Mouse (Mus musculus) liver, embryonic 14.5 days (tissue): ENCODE results near the gene Scarf2. TPM values are rescaled to one million over a fixed set of nuclear protein-coding genes. Genes with fewer than 3 reads are reported as not detected.
A peak's percentile ranks its signal among the peaks of the same experiment; 100 is the strongest.

Experiments
- ATAC-seq: fragments of 200-750 bp; cut with Nextera tagmentation; 2 replicates; pipeline ENCODE4 v1.8.0; 2017; ENCODE audit warnings: moderate number of reproducible peaks, mild to moderate bottlenecking, moderate library complexity; ENCODE audit not compliant: insufficient read depth
- DNase-seq, 3 experiments: peaks; one replicate each; pipeline ENCODE4 v3.0.0-alpha.2; 2012 to 2013; ENCODE audit warnings: low read depth in 3 of 3, low spot score in 3 of 3
- H3K27ac ChIP-seq: fragments of 300-500 bp; sonication (generic); 2 replicates; pipeline ENCODE4 v1.5.1; 2014; ENCODE audit warnings: moderate library complexity, mild to moderate bottlenecking, control low read depth, inconsistent platforms
- H3K27me3 ChIP-seq: fragments of 300-500 bp; sonication (generic); 2 replicates; pipeline ENCODE4 v1.6.1; 2014; ENCODE audit warnings: mild to moderate bottlenecking, low read length, moderate library complexity; ENCODE audit not compliant: control insufficient read depth, insufficient read depth
- H3K36me3 ChIP-seq: fragments of 300-500 bp; sonication (generic); replicated peaks from 2 replicates; pipeline ENCODE4 v1.6.1; 2014; ENCODE audit warnings: low read depth; ENCODE audit not compliant: control insufficient read depth, insufficient read depth
- H3K4me1 ChIP-seq, 2 experiments: fragments of 200-500 bp in 1 of 2; fragments of 300-500 bp in 1 of 2; sonication (generic) in 1 of 2; replicated peaks; 2 replicates each; pipeline ENCODE4 v1.6.1; 2012 to 2014; ENCODE audit warnings: antibody characterized with exemption in 1 of 2, inconsistent platforms in 1 of 2, low read length in 1 of 2; ENCODE audit not compliant: control insufficient read depth in 2 of 2, insufficient read depth in 2 of 2
- H3K4me2 ChIP-seq: fragments of 300-500 bp; sonication (generic); 2 replicates; pipeline ENCODE4 v1.6.1; 2014; ENCODE audit warnings: low read depth, mild to moderate bottlenecking, control low read depth, moderate library complexity
- H3K4me3 ChIP-seq, 2 experiments: fragments of 200-500 bp in 1 of 2; fragments of 300-500 bp in 1 of 2; sonication (generic) in 1 of 2; 2 replicates each; pipeline ENCODE4 v1.5.1; 2012 to 2014; ENCODE audit warnings: low read depth in 2 of 2, low read length in 2 of 2, mild to moderate bottlenecking in 2 of 2, control low read depth in 1 of 2, inconsistent platforms in 1 of 2, moderate library complexity in 1 of 2; ENCODE audit not compliant: insufficient read depth in 1 of 2
- H3K9ac ChIP-seq: fragments of 300-500 bp; sonication (generic); replicated peaks from 2 replicates; pipeline ENCODE4 v1.6.1; 2014; ENCODE audit warnings: mild to moderate bottlenecking, control low read depth, moderate library complexity
- H3K9me3 ChIP-seq: fragments of 300-500 bp; sonication (generic); 2 replicates; pipeline ENCODE4 v1.6.1; 2016; ENCODE audit warnings: low read length, mixed read lengths; ENCODE audit not compliant: control insufficient read depth
- CTCF ChIP-seq: IDR thresholded peaks from 2 replicates; pipeline ENCODE4 v1.5.1; 2016; ENCODE audit warnings: antibody characterized with exemption, low read depth, control low read depth
- EP300 ChIP-seq: IDR thresholded peaks from 2 replicates; pipeline ENCODE4 v1.6.1; 2016; ENCODE audit warnings: antibody characterized with exemption, low read depth
- WGBS: fragments of 180-500 bp; shearing (Covaris S2); extraction: QIAGEN DNeasy Blood & Tissue Kit; methylation state at CpG from one replicate; pipeline ENCODE4 v1.1.7; 2014; ENCODE audit not compliant: insufficient replicate concordance; 5-methylcytosine and 5-hydroxymethylcytosine counted together
- polyA plus RNA-seq, 2 experiments: library from polyadenylated mRNA; depleted of rRNA in 1 of 2; stranded (reverse) in 1 of 2; unstranded in 1 of 2; fragments of >200 nt; fragmentation: Nextera tagmentation in 1 of 2; extraction: Ambion mirVana in 1 of 2; gene quantifications; 2 replicates each; pipeline versions ENCODE4 v1.2.1 to v1.2.3; 2012 to 2014

Scarf2 gene
- polyA plus RNA-seq, 2 experiments: 0.51 to 3.4 TPM

- peak overlapping the region; percentile 69 for H3K4me2 ChIP-seq
- H3K27ac ChIP-seq: no peak overlapping the region
- no peaks in the 10 kb centered on the region for H3K9me3 ChIP-seq
- no peak for TF ChIP-seq EP300
- no peak for TF ChIP-seq CTCF
- DNase-seq (no peak), ATAC-seq (peak; percentile 6; the same call in 1 of the 2 replicates)
- H3K4me3 ChIP-seq: peak overlapping the region in 1 of 2 experiments; percentile 47; a peak in 2 of 4 replicates
- WGBS: 4% methylated on average over 50 of the region's 50 CpGs
- no peak overlapping the region for H3K9ac ChIP-seq
- H3K27me3 ChIP-seq: peaks cover 78% of the 10 kb centered on the region
- no peaks in the 10 kb centered on the region for H3K36me3 ChIP-seq
- no peaks in the 10 kb centered on the region for H3K4me1 ChIP-seq
These were observed 9.6 kb downstream of the Scarf2 start for GRCm38 (mm10) chr16:17806581-17807191.

GRCm38 (mm10) chr16:17807192-17808009, 10.3 kb downstream of the Scarf2 start:
- no peak overlapping the region for H3K27ac ChIP-seq
- H3K4me3 ChIP-seq: peak overlapping the region; percentile 21 to 47; a peak in 3 of 4 replicates
- DNase-seq: peak; percentile 41 to 51 (median 49)
- H3K9me3 ChIP-seq: no peaks in the 10 kb centered on the region
- no peak overlapping the region for H3K9ac ChIP-seq
- no peaks in the 10 kb centered on the region for H3K36me3 ChIP-seq
- peak overlapping the region; percentile 69 for H3K4me2 ChIP-seq
- peaks cover 71% of the 10 kb centered on the region for H3K27me3 ChIP-seq
- H3K4me1 ChIP-seq: no peaks in the 10 kb centered on the region
- 2% methylated on average over 73 of the region's 73 CpGs for WGBS
- peak; percentile 75 for ATAC-seq
- TF ChIP-seq CTCF (no peak), EP300 (no peak)

- H3K9ac ChIP-seq: no peak overlapping the region
- H3K4me3 ChIP-seq: no peak overlapping the region
- H3K4me1 ChIP-seq: no peaks in the 10 kb centered on the region
- H3K27ac ChIP-seq: no peak overlapping the region
- 54% methylated on average over 4 of the region's 4 CpGs for WGBS
- no peaks in the 10 kb centered on the region for H3K36me3 ChIP-seq
- ATAC-seq (no peak), DNase-seq (no peak)
- peaks cover 56% of the 10 kb centered on the region for H3K27me3 ChIP-seq
- TF ChIP-seq CTCF: no peak
- TF ChIP-seq EP300: no peak
- no peaks in the 10 kb centered on the region for H3K9me3 ChIP-seq
- no peak overlapping the region for H3K4me2 ChIP-seq
These were observed 12.0 kb downstream of the Scarf2 start for GRCm38 (mm10) chr16:17809125-17809524.

- Histone ChIP-seq H3K4me3 (no peak overlapping the region), H3K36me3 (no peaks in the 10 kb centered on the region), H3K9me3 (no peaks in the 10 kb centered on the region), H3K27ac (no peak overlapping the region), H3K4me2 (no peak overlapping the region), H3K4me1 (no peaks in the 10 kb centered on the region), H3K9ac (no peak overlapping the region), H3K27me3 (peaks cover 52% of the 10 kb centered on the region)
- DNase-seq (no peak), ATAC-seq (no peak)
- TF ChIP-seq CTCF: no peak
- TF ChIP-seq EP300: no peak
- WGBS: 30% methylated on average over 7 of the region's 7 CpGs
These were observed 12.6 kb downstream of the Scarf2 start for GRCm38 (mm10) chr16:17809711-17810110.

- Histone ChIP-seq H3K36me3 (no peaks in the 10 kb centered on the region), H3K4me3 (no peak overlapping the region), H3K4me2 (no peak overlapping the region), H3K4me1 (no peaks in the 10 kb centered on the region), H3K27me3 (peaks cover 41% of the 10 kb centered on the region), H3K9ac (no peak overlapping the region), H3K27ac (no peak overlapping the region), H3K9me3 (no peaks in the 10 kb centered on the region)
- ATAC-seq (no peak), DNase-seq (peak in 2 of 3 experiments; percentile 17 to 31)
- 5% methylated on average over 5 of the region's 5 CpGs for WGBS
- TF ChIP-seq EP300 (no peak), CTCF (peak; percentile 69)
These were observed 15.0 kb downstream of the Scarf2 start for GRCm38 (mm10) chr16:17812120-17812519.
